Mouse (Mus musculus): Measurements from ENCODE around the gene Olfr1395. TPM values are rescaled to one million over a fixed set of nuclear protein-coding genes. Genes with fewer than 3 reads are reported as not detected.
A peak's percentile ranks its signal among the peaks of the same experiment; 100 is the strongest.
"Not testable (repeated sequence)": the region's sequence is repeated elsewhere in the genome, so short reads cannot be mapped to it uniquely, and the experiment has no call there.

Olfr1395 gene
- polyA plus RNA-seq, 1 experiment: not detected

- H3K4me3 ChIP-seq (replicated peaks; ENCODE audit: control insufficient read depth, low read depth, low read length): no peak overlapping the region
- WGBS: 72% methylated on average over 6 of the region's 6 CpGs
- no peaks in the 10 kb centered on the region for H3K4me1 ChIP-seq (ENCODE audit: control insufficient read depth, insufficient read depth, low read length)
- H3K27ac ChIP-seq (ENCODE audit: control insufficient read depth, insufficient read depth, low read depth, low read length, poor library complexity): no peak overlapping the region
- TF ChIP-seq POLR2A (IDR thresholded peaks at IDR 0.05; ENCODE audit: borderline replicate concordance, control insufficient read depth, low read depth, low read length): no peak
- TF ChIP-seq CTCF (IDR thresholded peaks at IDR 0.05; ENCODE audit: control insufficient read depth, insufficient read depth, low read length): no peak
Observed at GRCm38 (mm10) chr11:49186452-49186851, 44.4 kb downstream of the Olfr1395 start.

- no peak within 1 kb of the TSS for H3K27ac ChIP-seq (ENCODE audit: control insufficient read depth, insufficient read depth, low read depth, low read length, poor library complexity)
- WGBS: 56% methylated on average over 8 of the region's 8 CpGs
Observed at GRCm38 (mm10) chr11:49186955-49187488, 44.9 kb downstream of the Olfr1395 start, which contains the start of gene Btnl9. TSS of gene Btnl9 (minus strand) at chr11:49187159.

GRCm38 (mm10) chr11:49187701-49188100, 45.6 kb downstream of the Olfr1395 start:
- Histone ChIP-seq H3K4me1 (ENCODE audit: control insufficient read depth, insufficient read depth, low read length) (no peaks in the 10 kb centered on the region), H3K27ac (ENCODE audit: control insufficient read depth, insufficient read depth, low read depth, low read length, poor library complexity) (no peak overlapping the region), H3K4me3 (replicated peaks; ENCODE audit: control insufficient read depth, low read depth, low read length) (no peak overlapping the region)
- 86% methylated on average over 10 of the region's 10 CpGs for WGBS
- TF ChIP-seq POLR2A (IDR thresholded peaks at IDR 0.05; ENCODE audit: borderline replicate concordance, control insufficient read depth, low read depth, low read length) (no peak), CTCF (IDR thresholded peaks at IDR 0.05; ENCODE audit: control insufficient read depth, insufficient read depth, low read length) (no peak)

More at GRCm38 (mm10) chr11:49186955-49187488, 44.9 kb downstream of the Olfr1395 start, which contains the start of gene Btnl9:
- TF ChIP-seq POLR2A (IDR thresholded peaks at IDR 0.05; ENCODE audit: borderline replicate concordance, control insufficient read depth, low read depth, low read length) (no peak), CTCF (IDR thresholded peaks at IDR 0.05; ENCODE audit: control insufficient read depth, insufficient read depth, low read length) (no peak)
- no peak within 1 kb of the TSS for H3K4me3 ChIP-seq (replicated peaks; ENCODE audit: control insufficient read depth, low read depth, low read length)
- H3K4me1 ChIP-seq (ENCODE audit: control insufficient read depth, insufficient read depth, low read length): no peaks in the 10 kb centered on the region

GRCm38 (mm10) chr11:49189737-49190136, 47.7 kb downstream of the Olfr1395 start:
- H3K4me3 ChIP-seq (replicated peaks; ENCODE audit: control insufficient read depth, low read depth, low read length): no peak overlapping the region
- TF ChIP-seq POLR2A (IDR thresholded peaks at IDR 0.05; ENCODE audit: borderline replicate concordance, control insufficient read depth, low read depth, low read length) (no peak), CTCF (IDR thresholded peaks at IDR 0.05; ENCODE audit: control insufficient read depth, insufficient read depth, low read length) (peak; percentile 49)
- H3K4me1 ChIP-seq (ENCODE audit: control insufficient read depth, insufficient read depth, low read length): no peaks in the 10 kb centered on the region
- WGBS: 2% methylated on average over 7 of the region's 7 CpGs
- H3K27ac ChIP-seq (ENCODE audit: control insufficient read depth, insufficient read depth, low read depth, low read length, poor library complexity): no peak overlapping the region

GRCm38 (mm10) chr11:49191083-49191482, 49.0 kb downstream of the Olfr1395 start:
- TF ChIP-seq POLR2A (IDR thresholded peaks at IDR 0.05; ENCODE audit: borderline replicate concordance, control insufficient read depth, low read depth, low read length): no peak
- no peak for TF ChIP-seq CTCF (IDR thresholded peaks at IDR 0.05; ENCODE audit: control insufficient read depth, insufficient read depth, low read length)
- 62% methylated on average over 2 of the region's 2 CpGs for WGBS
- Histone ChIP-seq H3K4me3 (replicated peaks; ENCODE audit: control insufficient read depth, low read depth, low read length) (no peak overlapping the region), H3K27ac (ENCODE audit: control insufficient read depth, insufficient read depth, low read depth, low read length, poor library complexity) (no peak overlapping the region), H3K4me1 (ENCODE audit: control insufficient read depth, insufficient read depth, low read length) (no peaks in the 10 kb centered on the region; the same call in 1 of the 2 replicates)

- H3K27ac ChIP-seq (ENCODE audit: control insufficient read depth, insufficient read depth, low read depth, low read length, poor library complexity); H3K4me1 ChIP-seq (ENCODE audit: control insufficient read depth, insufficient read depth, low read length); H3K4me3 ChIP-seq (replicated peaks; ENCODE audit: control insufficient read depth, low read depth, low read length): not testable (repeated sequence)
- WGBS: 85% methylated on average over 9 of the region's 9 CpGs
Observed at GRCm38 (mm10) chr11:49194771-49195170, 52.7 kb downstream of the Olfr1395 start.

GRCm38 (mm10) chr11:49195819-49196322, 53.8 kb downstream of the Olfr1395 start:
- WGBS: 32% methylated on average over 7 of the region's 7 CpGs
- no peaks in the 10 kb centered on the region; the same call in 1 of the 2 replicates for H3K4me1 ChIP-seq (ENCODE audit: control insufficient read depth, insufficient read depth, low read length)
- no peak overlapping the region for H3K27ac ChIP-seq (ENCODE audit: control insufficient read depth, insufficient read depth, low read depth, low read length, poor library complexity)
- no peak overlapping the region for H3K4me3 ChIP-seq (replicated peaks; ENCODE audit: control insufficient read depth, low read depth, low read length)
- no peak for TF ChIP-seq POLR2A (IDR thresholded peaks at IDR 0.05; ENCODE audit: borderline replicate concordance, control insufficient read depth, low read depth, low read length)
- no peak for TF ChIP-seq CTCF (IDR thresholded peaks at IDR 0.05; ENCODE audit: control insufficient read depth, insufficient read depth, low read length)

Other genes with a start within 250 kb of the Olfr1395 start
- 2.0 TPM in 1 of 2 replicates, not detected in the other for gene Gm5431, start 240.1 kb upstream of the Olfr1395 start, polyA plus RNA-seq (2011; ENCODE audit: insufficient read depth, insufficient read length, low replicate concordance, missing spikeins)
- 16.9 and 66.0 TPM in 2 replicates for gene Psme2b, start 196.1 kb upstream of the Olfr1395 start, polyA plus RNA-seq (2011; ENCODE audit: insufficient read depth, insufficient read length, low replicate concordance, missing spikeins)
- gene Olfr56, start 163.4 kb upstream of the Olfr1395 start, polyA plus RNA-seq (2011; ENCODE audit: insufficient read depth, insufficient read length, low replicate concordance, missing spikeins): 0.88 and 2.1 TPM in 2 replicates
- 5.1 and 7.9 TPM in 2 replicates for gene 9930111J21Rik1, start 162.9 kb upstream of the Olfr1395 start, polyA plus RNA-seq (2011; ENCODE audit: insufficient read depth, insufficient read length, low replicate concordance, missing spikeins)
- not detected in 2 replicates for gene Gm12185, start 150.0 kb upstream of the Olfr1395 start, polyA plus RNA-seq (2011; ENCODE audit: insufficient read depth, insufficient read length, low replicate concordance, missing spikeins)
- gene Tgtp1, start 148.1 kb upstream of the Olfr1395 start, polyA plus RNA-seq (2011; ENCODE audit: insufficient read depth, insufficient read length, low replicate concordance, missing spikeins): 7.3 and 8.9 TPM in 2 replicates
- 9.1 and 13.8 TPM in 2 replicates for gene 9930111J21Rik2, start 91.0 kb upstream of the Olfr1395 start, polyA plus RNA-seq (2011; ENCODE audit: insufficient read depth, insufficient read length, low replicate concordance, missing spikeins)
- 7.7 TPM in 1 of 2 replicates, not detected in the other for gene Tgtp2, start 78.1 kb upstream of the Olfr1395 start, polyA plus RNA-seq (2011; ENCODE audit: insufficient read depth, insufficient read length, low replicate concordance, missing spikeins)
- gene Ifi47, start 65.7 kb upstream of the Olfr1395 start, polyA plus RNA-seq (2011; ENCODE audit: insufficient read depth, insufficient read length, low replicate concordance, missing spikeins): 18.2 and 26.2 TPM in 2 replicates
- not detected in 2 replicates for gene Olfr1396, start 27.4 kb upstream of the Olfr1395 start, polyA plus RNA-seq (2011; ENCODE audit: insufficient read depth, insufficient read length, low replicate concordance, missing spikeins)
- gene Olfr1394, start 12.1 kb downstream of the Olfr1395 start, polyA plus RNA-seq (2011; ENCODE audit: insufficient read depth, insufficient read length, low replicate concordance, missing spikeins): not detected in 2 replicates
- 2.1 and 4.9 TPM in 2 replicates for gene Btnl9, start 44.9 kb downstream of the Olfr1395 start, polyA plus RNA-seq (2011; ENCODE audit: insufficient read depth, insufficient read length, low replicate concordance, missing spikeins)
- gene Zfp62, start 61.0 kb downstream of the Olfr1395 start, polyA plus RNA-seq (2011; ENCODE audit: insufficient read depth, insufficient read length, low replicate concordance, missing spikeins): 10.4 and 12.0 TPM in 2 replicates
- gene Mgat1, start 101.9 kb downstream of the Olfr1395 start, polyA plus RNA-seq (2011; ENCODE audit: insufficient read depth, insufficient read length, low replicate concordance, missing spikeins): 37.4 and 63.1 TPM in 2 replicates
- 0.50 TPM in 1 of 2 replicates, not detected in the other for gene Olfr1393, start 136.0 kb downstream of the Olfr1395 start, polyA plus RNA-seq (2011; ENCODE audit: insufficient read depth, insufficient read length, low replicate concordance, missing spikeins)
- not detected in 2 replicates for gene Olfr1392, start 143.0 kb downstream of the Olfr1395 start, polyA plus RNA-seq (2011; ENCODE audit: insufficient read depth, insufficient read length, low replicate concordance, missing spikeins)
- gene Olfr10, start 162.5 kb downstream of the Olfr1395 start, polyA plus RNA-seq (2011; ENCODE audit: insufficient read depth, insufficient read length, low replicate concordance, missing spikeins): not detected in 2 replicates
- not detected in 2 replicates for gene Olfr1391, start 180.5 kb downstream of the Olfr1395 start, polyA plus RNA-seq (2011; ENCODE audit: insufficient read depth, insufficient read length, low replicate concordance, missing spikeins)
- not detected in 2 replicates for gene Olfr1390, start 192.9 kb downstream of the Olfr1395 start, polyA plus RNA-seq (2011; ENCODE audit: insufficient read depth, insufficient read length, low replicate concordance, missing spikeins)